ENCODE assay signal across 12 mouse cellular contexts in genomic region chr16:32487234-32488111, GRCm38 (mm10). TPM values are rescaled to one million over a fixed set of nuclear protein-coding genes. Genes with fewer than 3 reads are reported as not detected.
A peak's percentile ranks its signal among the peaks of the same experiment; 100 is the strongest.
DNase-seq lines count a peak whose midpoint lies in the region; ATAC-seq and TF ChIP-seq lines count a peak whose summit lies in the region.
"Had no signal": no experiment of that assay in that cellular context is flagged by ENCODE, and none has a peak within 500 bp of the region (broad histone marks: within the 10 kb centered on the region; RNA-seq: fewer than 3 reads in every experiment).

Gene Slc51a (minus strand): TSS chr16:32487879.

- H3K4me1 ChIP-seq in G1E (ENCODE audit: insufficient read depth, low read depth, low read length) = peaks cover 39% of the 10 kb centered on the region
- H3K4me1 ChIP-seq in intestine, embryonic 14.5 days (replicated peaks; ENCODE audit: control insufficient read depth, insufficient read depth, low read length) = no peaks in the 10 kb centered on the region; the same call in 1 of the 2 replicates
- H3K4me1 ChIP-seq in liver, embryonic 12.5 days = peaks cover 39% of the 10 kb centered on the region

- H3K4me3 ChIP-seq in G1E (ENCODE audit: low read depth, low read length) = peak within 1 kb of the TSS; percentile 53; the same call in 1 of the 2 replicates
- no peak within 1 kb of the TSS for H3K4me3 ChIP-seq in intestine, embryonic 14.5 days (ENCODE audit: low read depth, low read length)
- H3K4me3 ChIP-seq in liver, embryonic 12.5 days = peak within 1 kb of the TSS; percentile 5; the same call in 1 of the 2 replicates

- WGBS in intestine, embryonic 14.5 days = 35% methylated on average over 15 of the region's 15 CpGs
- WGBS in liver, embryonic 12.5 days (ENCODE audit: insufficient replicate concordance) = 27% methylated on average over 15 of the region's 15 CpGs

- peak; percentile 76 for ATAC-seq in G1E (ENCODE audit: extremely low read depth, insufficient number of reproducible peaks, low FRiP score, poor library complexity, severe bottlenecking)
- ATAC-seq in intestine, embryonic 14.5 days (replicated peaks; ENCODE audit: low FRiP score, low TSS enrichment, low read depth) = peak; percentile 58; the same call in 1 of the 2 replicates
- ATAC-seq in liver, embryonic 12.5 days = peak; percentile 91
- ATAC-seq: inflammation-experienced regulatory T-cells, adult 6 months; Patski had no signal

- H3K27me3 ChIP-seq in G1E (ENCODE audit: insufficient read depth, low read length) = peaks cover 6% of the 10 kb centered on the region; the same call in 1 of the 2 replicates
- no peaks in the 10 kb centered on the region for H3K27me3 ChIP-seq in intestine, embryonic 14.5 days (replicated peaks; ENCODE audit: control insufficient read depth, insufficient read depth, low read length)
- H3K27me3 ChIP-seq in liver, embryonic 12.5 days (replicated peaks) = peaks cover 11% of the 10 kb centered on the region
- H3K27me3 ChIP-seq: Patski had no signal

- no peaks in the 10 kb centered on the region for H3K36me3 ChIP-seq in G1E (replicated peaks)
- no peaks in the 10 kb centered on the region for H3K36me3 ChIP-seq in intestine, embryonic 14.5 days (ENCODE audit: control insufficient read depth, insufficient read depth, low read length)
- H3K36me3 ChIP-seq in liver, embryonic 12.5 days = no peaks in the 10 kb centered on the region

- H3K4me2 ChIP-seq in intestine, embryonic 14.5 days (ENCODE audit: low read length) = peak within 1 kb of the TSS; percentile 37
- peak within 1 kb of the TSS; percentile 61 for H3K4me2 ChIP-seq in liver, embryonic 12.5 days

- TF ChIP-seq CTCF in G1E (IDR thresholded peaks at IDR 0.05; ENCODE audit: low read depth, low read length) = no peak

- H3K9ac ChIP-seq in intestine, embryonic 14.5 days (ENCODE audit: low read length) = no peak within 1 kb of the TSS
- H3K9ac ChIP-seq in liver, embryonic 12.5 days = peak within 1 kb of the TSS; percentile 58

- peak; percentile 33 for DNase-seq in embryo, embryonic 10 days (ENCODE audit: low spot score)
- no peak for DNase-seq in embryo, embryonic 11 days
- DNase-seq in G1E (ENCODE audit: low spot score) = no peak
- no peak for DNase-seq in intestine, embryonic 14.5 days (ENCODE audit: low spot score)
- DNase-seq in layer of hippocampus, adult 9-10 months (ENCODE audit: low spot score) = no peak
- DNase-seq in cerebellum, adult 8-10 months = no peak
- DNase-seq in layer of hippocampus, postnatal 25 days (ENCODE audit: extremely low spot score in 1 of 2, low spot score in 1 of 2) = no peak
- DNase-seq: lung, adult 18-20 months; thymus, adult 18-20 months had no signal

- H3K27ac ChIP-seq in intestine, embryonic 14.5 days (ENCODE audit: low read depth) = peak within 1 kb of the TSS; percentile 66
- peak within 1 kb of the TSS; percentile 62 for H3K27ac ChIP-seq in liver, embryonic 12.5 days

- H3K9me3 ChIP-seq in G1E (replicated peaks) = peaks cover 12% of the 10 kb centered on the region
- H3K9me3 ChIP-seq in intestine, embryonic 14.5 days (ENCODE audit: control insufficient read depth, low read length) = no peaks in the 10 kb centered on the region
- H3K9me3 ChIP-seq in liver, embryonic 12.5 days (replicated peaks) = no peaks in the 10 kb centered on the region

RNA-seq across cellular contexts. Expression of gene Slc51a, which starts in this region (rescaled TPM):
- total RNA-seq in G1E (2014; fragmentation: Nextera tagmentation) (not detected in 2 replicates), G1E (2017) (1.3 and 2.0 TPM in 2 replicates)
- 0.02 TPM in 1 of 2 replicates, not detected in the other for polyA plus RNA-seq in G1E (2012)
- polyA plus RNA-seq in intestine, embryonic 14.5 days (2014; fragmentation: Nextera tagmentation; extraction: Ambion mirVana) = 42.2 and 46.0 TPM in 2 replicates
- 0.57 and 0.66 TPM in 2 replicates for polyA plus RNA-seq in liver, embryonic 12.5 days (2016; fragmentation: Nextera tagmentation; extraction: Ambion mirVana)
- total RNA-seq in layer of hippocampus, postnatal 25 days (2021) = not detected
- polyA plus RNA-seq: inflammation-experienced regulatory T-cells, adult 6 months had no signal

Comparison
In these comparisons a context has a peak if more than half of its experiments do, and no peak if none do; other contexts are left out.
1. RNA of gene Slc51a (polyA plus RNA-seq): 42.2 to 46.0 TPM in intestine, embryonic 14.5 days; 0.57 to 0.66 TPM in liver, embryonic 12.5 days and 0.02 TPM in G1E; every median in the first group is over 10 times any median in the second.
2. Peak in ATAC-seq, H3K4me3 ChIP-seq, H3K27ac ChIP-seq, H3K9ac ChIP-seq and H3K4me2 ChIP-seq in liver, embryonic 12.5 days; RNA of the gene not detected or under 1 TPM.
3. Peak in every context shown above with its lines, with median percentiles within 50 percentile points of each other: ATAC-seq.